Mouse (Mus musculus) urinary bladder, adult 18-20 months (tissue): ENCODE data around the gene Aebp1.

Experiments used
- DNase-seq, 2 experiments: peaks; one replicate each; pipeline ENCODE4 v3.0.0; 2022; ENCODE audit warnings: low spot score in 2 of 2, mixed read lengths in 2 of 2

Aebp1 gene

GRCm38 (mm10) chr11:5861678-5862393 is at the start of gene Aebp1:
Gene Aebp1 (plus strand): TSS chr11:5861947.
- peak; percentile 41 to 66 for DNase-seq

GRCm38 (mm10) chr11:5813381-5813780 is 48.4 kb upstream of the Aebp1 start:
- no peak for DNase-seq

DNA sequence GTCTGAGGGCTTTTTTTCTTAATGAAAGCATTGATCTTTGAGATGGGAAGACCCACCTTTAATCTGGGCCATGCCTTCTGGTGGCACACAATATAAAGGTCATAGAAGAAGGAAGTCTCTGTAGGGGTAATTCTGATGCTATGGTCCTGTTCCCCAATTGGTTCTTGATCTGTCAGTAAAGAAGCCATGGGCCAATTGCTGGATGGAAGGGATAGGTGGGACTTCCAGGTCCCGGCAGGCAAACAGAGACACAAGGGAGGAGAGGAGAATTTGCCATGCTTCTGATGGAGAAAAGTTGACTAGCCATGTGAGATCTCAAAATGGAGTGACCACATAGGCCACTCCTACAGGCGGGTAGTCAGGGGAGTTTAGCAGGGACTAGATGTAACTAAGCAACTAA is 42.5 kb upstream of the Aebp1 start:
- DNase-seq: no peak

GRCm38 (mm10) chr11:5825432-5825831 is 36.3 kb upstream of the Aebp1 start:
- no peak for DNase-seq

DNA sequence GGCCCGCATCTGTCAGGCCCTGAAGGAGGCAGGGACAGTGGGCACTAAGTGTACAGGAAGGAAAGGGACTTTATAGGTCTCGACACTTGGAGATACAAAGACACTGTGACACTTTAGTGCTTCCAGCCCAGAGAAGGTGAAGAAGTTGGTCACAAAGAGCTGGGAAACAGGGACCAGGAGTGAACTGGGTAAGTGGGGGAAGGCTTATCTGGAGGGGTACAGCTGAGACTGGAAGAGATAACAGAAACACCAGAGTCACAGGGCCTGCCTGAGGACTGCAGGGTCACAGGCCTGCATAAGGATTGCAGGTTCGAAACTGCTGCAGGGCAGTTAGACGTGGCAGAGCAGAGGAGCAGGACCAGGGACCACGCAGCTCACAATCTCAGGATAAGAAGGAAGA is 33.8 kb upstream of the Aebp1 start:
- no peak for DNase-seq

DNA sequence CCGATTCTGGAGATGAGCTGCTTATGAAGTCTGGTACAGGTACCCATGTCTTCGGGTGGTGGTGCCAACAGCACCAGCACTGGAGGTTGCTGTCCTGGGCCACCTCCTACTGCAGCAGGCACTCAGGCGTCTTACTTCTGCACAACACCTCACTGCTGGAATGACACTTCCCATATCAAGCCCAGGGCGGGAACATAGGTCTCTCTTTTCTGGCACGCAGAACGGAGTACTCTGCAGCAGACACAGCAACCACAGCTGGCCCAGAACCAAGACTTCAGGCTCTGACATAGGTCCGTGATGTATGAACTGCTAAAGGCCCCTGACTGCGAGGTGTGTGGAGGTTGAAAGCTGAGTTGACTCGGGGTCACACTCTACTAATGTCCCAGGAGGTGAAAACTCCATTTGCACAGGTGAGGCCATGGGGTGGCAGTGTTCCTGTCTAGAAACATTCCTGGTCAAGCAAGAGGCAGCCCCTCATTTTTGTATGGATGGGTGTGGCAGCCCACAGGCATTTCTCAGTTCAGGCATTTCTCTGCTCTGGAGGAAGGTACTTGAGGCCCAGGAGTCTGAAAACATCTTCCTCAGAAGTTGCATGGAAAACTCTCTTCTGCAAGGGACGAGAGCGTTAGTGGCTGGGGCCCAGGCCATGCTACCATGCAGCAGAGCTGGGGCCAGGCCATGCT is 33.1 kb upstream of the Aebp1 start:
- DNase-seq: no peak

GRCm38 (mm10) chr11:5829327-5829726 is 32.4 kb upstream of the Aebp1 start:
- no peak for DNase-seq

GRCm38 (mm10) chr11:5834506-5834905 is 27.2 kb upstream of the Aebp1 start:
- no peak for DNase-seq

GRCm38 (mm10) chr11:5835057-5835456 is 26.7 kb upstream of the Aebp1 start:
- DNase-seq: no peak

DNA sequence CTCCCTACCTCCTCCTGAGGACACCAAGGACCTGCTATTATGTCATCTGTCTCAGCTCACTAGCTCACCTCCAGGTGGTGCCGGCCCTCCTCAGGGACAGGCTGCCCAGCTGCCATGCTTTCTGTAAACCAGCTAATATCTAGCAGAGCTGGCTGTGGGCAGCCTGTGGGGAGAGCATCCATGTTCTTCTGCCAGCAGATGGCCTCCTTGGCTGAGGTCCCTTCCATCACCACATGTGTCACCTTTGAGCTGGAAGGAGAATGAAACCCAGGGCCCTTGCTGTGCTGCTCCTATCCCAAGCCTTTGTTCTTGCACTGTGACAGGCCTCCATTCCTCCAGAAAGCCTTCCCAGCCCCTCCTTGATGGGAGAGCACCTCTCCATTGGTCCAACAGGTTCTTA is 25.6 kb upstream of the Aebp1 start:
- DNase-seq: no peak

- peak; percentile 87 to 92 for DNase-seq
Observed at GRCm38 (mm10) chr11:5837251-5838246, 24.2 kb upstream of the Aebp1 start, which contains the start of gene Polm. Gene Polm (minus strand): TSS chr11:5838016.

GRCm38 (mm10) chr11:5840346-5840745 is 21.4 kb upstream of the Aebp1 start:
- DNase-seq: no peak

- DNase-seq: no peak
Observed at GRCm38 (mm10) chr11:5841751-5842150, 20.0 kb upstream of the Aebp1 start.

GRCm38 (mm10) chr11:5843131-5843530 is 18.6 kb upstream of the Aebp1 start:
- DNase-seq: no peak

GRCm38 (mm10) chr11:5846639-5847345 is 15.0 kb upstream of the Aebp1 start:
- peak; percentile 21 to 55 for DNase-seq

GRCm38 (mm10) chr11:5848741-5849140 is 13.0 kb upstream of the Aebp1 start:
- no peak for DNase-seq

DNA sequence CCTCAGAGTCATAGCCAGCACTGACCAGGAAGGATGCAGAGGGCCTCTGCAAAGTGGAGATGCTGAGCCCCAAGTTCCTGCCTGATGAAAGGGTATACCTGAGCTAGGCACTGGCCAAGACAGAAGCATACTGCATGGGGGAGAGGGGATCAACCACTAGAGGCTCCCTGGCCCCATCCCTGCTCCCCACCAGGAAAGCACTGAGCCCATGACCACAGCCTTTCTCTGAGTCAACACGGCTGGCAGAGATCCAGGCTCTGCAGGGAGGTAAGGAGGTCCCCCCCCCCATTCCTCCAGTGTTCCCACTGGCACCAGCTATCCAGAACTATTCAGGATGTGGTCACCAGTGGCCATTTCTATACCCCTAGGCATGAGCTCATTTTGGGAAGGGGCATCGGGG is 12.4 kb upstream of the Aebp1 start:
- DNase-seq: no peak

- DNase-seq: no peak
Observed at GRCm38 (mm10) chr11:5850452-5850851, 11.3 kb upstream of the Aebp1 start.

GRCm38 (mm10) chr11:5851021-5851736 is 10.6 kb upstream of the Aebp1 start:
- DNase-seq: no peak

GRCm38 (mm10) chr11:5852314-5852713 is 9.4 kb upstream of the Aebp1 start:
- DNase-seq: no peak

DNA sequence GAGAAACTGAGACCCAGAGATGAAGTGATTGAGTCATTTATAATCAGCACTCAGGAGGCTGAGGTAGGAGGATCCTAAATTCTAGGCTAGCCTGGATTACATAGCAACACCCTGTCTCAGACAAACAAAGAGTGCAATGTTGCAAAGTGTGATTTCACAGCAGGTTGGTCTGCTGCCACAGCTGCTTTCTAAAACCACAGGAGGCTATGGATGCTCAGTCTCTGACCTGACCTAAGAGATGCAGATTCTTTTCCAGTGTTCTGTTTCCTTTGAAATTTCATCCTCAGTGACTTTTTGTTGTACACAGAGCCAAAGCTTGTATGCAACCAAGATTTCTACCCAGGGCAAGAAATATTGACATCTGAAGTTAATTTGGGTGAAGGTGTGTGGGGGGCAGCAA is 6.3 kb upstream of the Aebp1 start:
- no peak for DNase-seq
